Mouse (Mus musculus): Measurements from ENCODE around the gene Accsl.

The Accsl gene

DNA sequence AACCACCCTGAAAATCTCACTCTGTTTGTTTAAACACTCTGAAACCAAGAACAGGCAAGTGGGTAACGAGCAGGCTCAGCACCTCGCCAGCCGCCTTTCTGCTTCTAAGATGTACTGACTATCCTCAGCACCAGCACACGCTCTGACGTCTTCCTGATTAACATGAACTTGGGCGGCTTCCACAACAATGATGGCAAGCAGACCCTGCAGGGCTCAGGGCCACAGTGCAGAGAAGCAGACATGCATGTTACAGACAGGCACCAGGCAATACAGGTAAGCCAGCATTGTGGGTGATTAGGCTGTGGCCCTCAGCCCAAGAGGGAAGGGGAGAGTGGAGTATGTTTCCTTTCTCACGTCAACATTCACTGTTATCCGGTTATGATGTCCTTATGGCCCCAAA is 61.5 kb downstream of the Accsl start:
- DNase-seq: no peak

DNA sequence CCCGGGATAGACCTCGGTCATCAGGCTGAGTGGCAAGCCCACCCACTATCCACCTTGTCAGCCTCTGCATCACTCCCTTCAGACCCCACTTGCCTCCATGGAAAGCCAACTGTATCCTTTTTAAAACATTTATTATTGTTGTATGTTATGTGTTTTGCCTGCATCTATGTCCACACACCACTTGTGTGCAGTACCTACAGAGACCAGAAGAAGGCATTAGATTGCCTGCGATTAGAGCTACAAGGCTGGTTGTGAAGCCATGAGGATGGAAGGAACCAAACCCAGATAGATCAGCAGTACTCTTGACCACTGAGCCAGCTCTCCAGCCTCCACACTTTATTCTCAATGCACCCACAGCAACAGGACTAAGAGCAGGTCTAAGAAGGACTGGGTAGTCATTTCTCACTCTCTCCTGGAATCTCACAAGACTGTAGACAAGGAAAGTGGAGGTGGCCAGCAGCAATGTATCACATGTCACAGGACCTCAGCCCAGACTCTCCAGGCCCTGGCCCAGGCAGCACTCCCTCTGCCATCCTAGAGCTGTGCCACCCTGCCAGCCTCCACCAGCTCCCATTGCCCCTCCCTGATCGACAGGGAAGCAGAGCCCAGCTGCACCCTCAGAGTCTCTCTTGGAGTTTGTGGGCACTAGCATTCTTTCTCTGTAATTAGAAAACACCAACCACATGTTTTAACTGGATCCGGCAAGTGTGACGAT is 62.3 kb downstream of the Accsl start:
- no peak for DNase-seq

DNA sequence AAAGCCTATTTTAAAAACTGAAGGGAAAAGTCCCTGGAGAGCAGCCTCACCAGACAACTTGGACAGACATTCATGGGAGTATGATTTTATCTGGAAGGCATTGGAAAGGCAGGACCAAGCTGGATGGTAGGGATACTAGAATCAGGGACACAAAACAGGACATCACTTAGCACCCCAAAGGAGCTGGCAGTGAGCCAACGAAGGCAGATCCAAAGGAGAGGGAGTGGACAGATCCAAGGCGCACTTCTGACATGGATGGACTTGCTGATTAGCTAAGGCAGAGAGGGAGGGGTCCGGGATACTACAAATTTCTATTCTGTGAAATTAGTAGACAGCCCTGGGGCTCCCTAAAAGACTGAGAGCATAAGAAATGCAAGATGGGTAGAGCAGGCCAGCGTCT is 63.4 kb downstream of the Accsl start:
- DNase-seq: no peak
